Mouse (Mus musculus) thymus, adult 2 months (tissue): ENCODE results near the gene Zdhhc13.

Source experiments
- CTCF ChIP-seq: fragments of 200-500 bp; IDR thresholded peaks from 2 replicates; pipeline ENCODE4 v1.5.1; 2012; ENCODE audit warnings: mild to moderate bottlenecking, control low read depth, low read length, moderate library complexity, borderline replicate concordance; ENCODE audit not compliant: control insufficient read depth, poor library complexity, insufficient read depth; ENCODE audit errors: extremely low read depth
- POLR2A ChIP-seq: fragments of 200-500 bp; IDR thresholded peaks from 2 replicates; pipeline ENCODE4 v1.6.1; 2012; ENCODE audit warnings: mild to moderate bottlenecking, low read length, control low read depth, moderate library complexity; ENCODE audit not compliant: control insufficient read depth, poor library complexity, insufficient read depth; ENCODE audit errors: extremely low read depth

DNA sequence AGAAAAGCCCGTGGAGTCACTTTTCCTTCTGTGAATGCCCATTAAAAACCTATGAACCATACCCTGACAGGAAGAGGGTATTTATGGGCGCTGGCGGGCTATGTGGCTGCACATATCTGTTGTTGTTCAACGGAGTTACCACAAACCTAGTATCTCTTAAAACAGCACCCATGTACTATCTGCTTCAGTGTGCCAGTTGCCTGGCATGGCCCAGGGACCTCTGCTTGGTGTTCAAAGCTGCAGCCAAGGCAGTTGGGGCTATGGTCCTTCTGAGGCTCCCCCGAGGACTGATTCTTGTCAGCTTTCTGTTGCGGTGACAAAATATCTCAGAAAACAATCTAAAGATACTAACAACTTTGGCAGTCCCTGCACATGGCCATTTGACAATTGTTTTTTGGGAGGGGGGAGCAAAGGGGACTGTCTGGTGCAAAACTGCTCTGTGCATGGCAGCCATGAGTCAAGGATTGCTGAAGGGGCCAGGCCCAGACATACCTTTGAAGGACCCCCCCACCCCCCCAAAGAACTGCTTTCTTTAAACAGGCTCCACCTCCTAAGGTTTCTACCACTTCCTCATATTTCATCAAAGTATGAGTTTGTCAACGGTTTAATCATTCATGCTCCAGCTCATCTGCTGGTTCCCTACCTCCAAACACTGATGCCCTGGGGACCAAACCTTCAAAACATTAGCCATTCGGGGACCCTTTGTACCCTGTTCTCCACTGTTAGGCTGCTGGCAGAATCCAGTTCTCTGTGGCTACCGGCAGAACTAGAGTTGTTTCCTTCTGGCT lies 76.1 kb downstream of the Zdhhc13 start:
- TF ChIP-seq POLR2A (no peak), CTCF (no peak)
